Mouse (Mus musculus) erythroblast, embryonic 14.5 days (primary cell): ENCODE data around the gene Lrrc8c.

Source experiments
- GATA1 ChIP-seq: IDR thresholded peaks from 2 replicates; pipeline ENCODE4 v1.6.1; 2012; ENCODE audit warnings: low read length, inconsistent platforms, mixed read lengths
- TAL1 ChIP-seq: IDR thresholded peaks from 3 replicates; pipeline ENCODE4 v1.6.1; 2012; ENCODE audit warnings: low read length, inconsistent platforms, mixed read lengths

DNA sequence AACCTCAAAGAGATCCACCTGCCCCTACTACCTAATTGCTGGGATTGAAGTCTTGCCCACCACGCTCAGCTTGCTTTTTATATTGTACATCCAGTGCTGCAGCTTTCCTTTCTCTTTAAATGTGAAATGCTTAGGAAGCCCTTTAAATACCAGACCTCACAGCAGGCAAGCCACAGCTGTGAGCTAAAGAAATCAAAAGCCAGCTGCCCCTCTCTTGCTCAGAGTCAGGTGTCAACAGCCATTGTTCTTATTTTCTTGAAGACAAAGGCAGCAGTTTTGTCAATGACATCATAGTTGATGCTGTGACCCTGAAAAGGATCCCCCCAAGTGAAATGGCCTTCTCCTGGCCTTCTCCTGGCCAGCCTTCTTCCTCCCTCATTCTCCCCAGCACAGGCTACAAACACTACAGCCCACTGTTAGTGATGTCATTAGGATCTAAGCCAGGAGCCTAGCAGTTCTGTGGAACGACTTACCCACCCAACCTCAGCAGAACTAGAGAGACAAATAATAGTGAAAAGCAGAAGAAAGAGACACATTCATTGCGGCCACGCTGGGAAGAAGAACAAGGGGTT lies 20.7 kb upstream of the Lrrc8c start:
- TF ChIP-seq TAL1: no peak
- TF ChIP-seq GATA1: no peak
